Mouse (Mus musculus) heart, embryonic 14.5 days (tissue): Measurements from ENCODE around the gene Msh6. TPM values are rescaled to one million over a fixed set of nuclear protein-coding genes. Genes with fewer than 3 reads are reported as not detected.
"Not testable (repeated sequence)": the region's sequence is repeated elsewhere in the genome, so short reads cannot be mapped to it uniquely, and the experiment has no call there.

Experiments
- ATAC-seq: fragments of 200-750 bp; cut with Nextera tagmentation; 2 replicates; pipeline ENCODE4 v1.8.0; 2017; ENCODE audit warnings: low read depth, moderate TSS enrichment; ENCODE audit not compliant: insufficient number of reproducible peaks, insufficient read depth, low FRiP score
- H3K27ac ChIP-seq, 2 experiments: fragments of 200-500 bp in 1 of 2; fragments of 300-500 bp in 1 of 2; sonication (generic) in 1 of 2; replicated peaks in 1 of 2; 2 replicates each; pipeline ENCODE4 v1.5.1; 2012 to 2014; ENCODE audit warnings: low read depth in 2 of 2, low read length in 2 of 2, control low read depth in 1 of 2, mild to moderate bottlenecking in 1 of 2, mixed read lengths in 1 of 2; ENCODE audit not compliant: control insufficient read depth in 1 of 2, insufficient read depth in 1 of 2
- H3K27me3 ChIP-seq: fragments of 300-500 bp; sonication (generic); 2 replicates; pipeline ENCODE4 v1.6.1; 2014; ENCODE audit warnings: mild to moderate bottlenecking, low read length, control low read depth; ENCODE audit not compliant: control insufficient read depth, insufficient read depth
- H3K36me3 ChIP-seq: fragments of 300-500 bp; sonication (generic); 2 replicates; pipeline ENCODE4 v1.6.1; 2014; ENCODE audit warnings: mild to moderate bottlenecking, control low read depth, low read length, mixed read lengths; ENCODE audit not compliant: control insufficient read depth, insufficient read depth
- H3K4me1 ChIP-seq, 2 experiments: fragments of 200-500 bp in 1 of 2; fragments of 300-500 bp in 1 of 2; sonication (generic) in 1 of 2; 2 replicates each; pipeline ENCODE4 v1.6.1; 2012 to 2014; ENCODE audit warnings: low read length in 2 of 2, control low read depth in 1 of 2, mixed read lengths in 1 of 2; ENCODE audit not compliant: control insufficient read depth in 2 of 2, insufficient read depth in 2 of 2
- H3K4me2 ChIP-seq: fragments of 300-500 bp; sonication (generic); 2 replicates; pipeline ENCODE4 v1.6.1; 2014; ENCODE audit warnings: mild to moderate bottlenecking, low read length
- H3K4me3 ChIP-seq, 2 experiments: fragments of 200-500 bp in 1 of 2; fragments of 300-500 bp in 1 of 2; sonication (generic) in 1 of 2; 2 replicates each; pipeline ENCODE4 v1.5.1; 2012 to 2014; ENCODE audit warnings: low read length in 2 of 2, mild to moderate bottlenecking in 2 of 2, control low read depth in 1 of 2, low read depth in 1 of 2, moderate library complexity in 1 of 2; ENCODE audit not compliant: control insufficient read depth in 1 of 2, insufficient read depth in 1 of 2
- H3K9ac ChIP-seq: fragments of 300-500 bp; sonication (generic); 2 replicates; pipeline ENCODE4 v1.6.1; 2014; ENCODE audit warnings: mild to moderate bottlenecking, low read length
- H3K9me3 ChIP-seq: fragments of 300-500 bp; sonication (generic); 2 replicates; pipeline ENCODE4 v1.6.1; 2016; ENCODE audit warnings: low read length, control low read depth; ENCODE audit not compliant: control insufficient read depth
- WGBS: fragments of 180-500 bp; shearing (Covaris S2); extraction: QIAGEN DNeasy Blood & Tissue Kit; methylation state at CpG from one replicate; pipeline ENCODE4 v1.1.7; 2014; 5-methylcytosine and 5-hydroxymethylcytosine counted together
- polyA plus RNA-seq: library from polyadenylated mRNA; unstranded; fragments of >200 nt; fragmentation: Nextera tagmentation; extraction: Ambion mirVana; gene quantifications from 2 replicates; pipeline ENCODE4 v1.2.1, GENCODE M21; 2014

Msh6 gene
- polyA plus RNA-seq, 1 experiment from 2014 or later = 27.0 TPM

- Histone ChIP-seq H3K4me3 (no peak overlapping the region), H3K9ac (no peak overlapping the region), H3K4me1 (no peaks in the 10 kb centered on the region), H3K36me3 (no peaks in the 10 kb centered on the region), H3K27me3 (no peaks in the 10 kb centered on the region), H3K9me3 (0 out of 2 replicates have a peak, but pooled peaks cover 3% of the 10 kb centered on the region), H3K4me2 (no peak overlapping the region), H3K27ac (no peak overlapping the region)
- WGBS = 68% methylated on average over 8 of the region's 8 CpGs
- no peak for ATAC-seq
Measured at GRCm38 (mm10) chr17:87958283-87958682, 16.6 kb upstream of the Msh6 start.

GRCm38 (mm10) chr17:87959406-87959805 lies 15.5 kb upstream of the Msh6 start:
- ATAC-seq, H3K36me3 ChIP-seq, H3K27me3 ChIP-seq, H3K4me2 ChIP-seq, H3K4me1 ChIP-seq, H3K27ac ChIP-seq, H3K4me3 ChIP-seq, H3K9ac ChIP-seq, H3K9me3 ChIP-seq: not testable (repeated sequence)
- 91% methylated on average over 11 of the region's 11 CpGs for whole genome bisulfite sequencing

- H3K36me3 ChIP-seq, H3K9ac ChIP-seq, ATAC-seq, H3K4me1 ChIP-seq, H3K9me3 ChIP-seq, H3K4me3 ChIP-seq, H3K4me2 ChIP-seq, H3K27ac ChIP-seq, H3K27me3 ChIP-seq: not testable (repeated sequence)
- 85% methylated on average over 5 of the region's 5 CpGs for WGBS
Measured at GRCm38 (mm10) chr17:87959931-87960330, 14.9 kb upstream of the Msh6 start.

GRCm38 (mm10) chr17:87963081-87964075 lies 11.5 kb upstream of the Msh6 start:
- no peak overlapping the region for H3K4me3 ChIP-seq
- no peak for ATAC-seq
- no peak overlapping the region for H3K9ac ChIP-seq
- H3K27me3 ChIP-seq = no peaks in the 10 kb centered on the region
- WGBS = 86% methylated on average over 13 of the region's 14 CpGs
- H3K36me3 ChIP-seq = no peaks in the 10 kb centered on the region
- H3K4me1 ChIP-seq = no peaks in the 10 kb centered on the region
- H3K4me2 ChIP-seq = no peak overlapping the region
- 0 out of 2 replicates have a peak, but pooled peaks cover 3% of the 10 kb centered on the region for H3K9me3 ChIP-seq
- H3K27ac ChIP-seq = no peak overlapping the region

- not testable (repeated sequence) for H3K9me3 ChIP-seq, H3K4me2 ChIP-seq, H3K36me3 ChIP-seq, H3K4me1 ChIP-seq, H3K4me3 ChIP-seq, ATAC-seq, H3K9ac ChIP-seq, H3K27ac ChIP-seq, H3K27me3 ChIP-seq
- 55% methylated on average over 5 of the region's 8 CpGs for WGBS
Measured at GRCm38 (mm10) chr17:87968483-87968926, 6.4 kb upstream of the Msh6 start.

- ATAC-seq, H3K36me3 ChIP-seq, H3K27ac ChIP-seq, H3K9me3 ChIP-seq, H3K4me3 ChIP-seq, H3K9ac ChIP-seq, H3K27me3 ChIP-seq, H3K4me2 ChIP-seq: not testable (repeated sequence)
- peaks cover 2 to 14% of the 10 kb centered on the region in 2 experiments; a peak in 2 of 4 replicates for H3K4me1 ChIP-seq
- 72% methylated on average over 15 of the region's 15 CpGs for WGBS
Measured at GRCm38 (mm10) chr17:87971696-87972591, 2.9 kb upstream of the Msh6 start.

- Histone ChIP-seq H3K4me3 (no peak overlapping the region), H3K36me3 (peaks cover 6% of the 10 kb centered on the region; the same call in 1 of the 2 replicates), H3K4me1 (peaks cover 2 to 14% of the 10 kb centered on the region in 2 experiments; a peak in 2 of 4 replicates), H3K9ac (no peak overlapping the region), H3K27me3 (no peaks in the 10 kb centered on the region), H3K4me2 (no peak overlapping the region), H3K9me3 (no peaks in the 10 kb centered on the region), H3K27ac (no peak overlapping the region)
- ATAC-seq = no peak
- 55% methylated on average over 5 of the region's 5 CpGs for WGBS
Measured at GRCm38 (mm10) chr17:87972856-87973255, 2.0 kb upstream of the Msh6 start.
